Mouse (Mus musculus): ENCODE measurements around the gene Map4k1.

DNA sequence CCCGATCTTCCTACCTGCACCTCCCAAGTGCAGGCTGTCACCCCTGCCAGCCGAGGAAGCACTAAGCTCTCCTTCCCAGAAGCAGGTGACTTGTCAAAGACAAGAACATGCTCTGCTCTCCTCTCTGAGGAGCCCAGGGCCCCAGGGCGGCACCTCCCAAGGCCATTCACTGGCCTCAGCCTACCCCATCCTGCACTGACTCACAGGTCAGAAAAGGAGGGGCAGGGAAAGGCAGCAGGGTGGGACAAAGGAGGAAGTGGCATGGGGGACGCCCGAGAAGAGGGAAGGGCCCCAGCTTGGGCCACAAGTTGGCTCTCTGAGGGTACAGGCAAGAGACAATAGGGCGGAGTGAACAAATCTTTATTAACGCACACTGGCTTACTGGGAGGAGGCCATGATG lies 10.8 kb upstream of the Map4k1 start:
- TF ChIP-seq GATA1 (IDR thresholded peaks at IDR 0.05; ENCODE audit: borderline replicate concordance, low read length) (no peak), FLI1 (IDR thresholded peaks at IDR 0.05; ENCODE audit: low read length) (no peak)

All from megakaryocyte, embryonic 14.5 days (primary cell).